Comparison of ENCODE assay signal across 9 mouse cellular contexts in the genomic region with DNA sequence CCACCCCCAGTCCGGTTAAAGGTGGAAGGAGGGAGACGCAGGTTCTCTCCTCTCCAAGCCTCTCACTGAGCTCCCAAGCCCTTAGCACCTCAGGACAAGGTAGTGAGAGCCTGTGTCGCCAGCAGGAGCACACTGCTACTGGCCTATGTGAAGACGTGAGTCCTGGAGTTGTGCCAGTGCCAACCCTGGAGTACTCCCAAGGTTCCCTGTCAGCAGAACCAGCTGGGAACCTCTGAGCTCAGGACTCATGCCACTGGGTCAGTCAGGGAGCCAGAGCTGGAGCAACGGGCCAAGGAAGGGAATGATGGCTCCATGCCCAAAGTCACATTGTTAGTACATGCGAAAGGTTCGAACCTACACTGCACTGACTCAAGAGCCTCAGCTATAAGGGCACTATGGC. TPM values are rescaled to one million over a fixed set of nuclear protein-coding genes. Genes with fewer than 3 reads are reported as not detected.
DNase-seq lines count a peak whose midpoint lies in the region.
"Had no signal": no experiment of that assay in that cellular context is flagged by ENCODE, and none has a peak within 500 bp of the region (broad histone marks: within the 10 kb centered on the region; RNA-seq: fewer than 3 reads in every experiment).

No protein-coding gene starts in this region.

- intact Hi-C loops in left cerebral cortex, postnatal 4 days (cut with DNase I) = no loop called here

- peak; percentile 38 for DNase-seq in left cerebral cortex, postnatal 4 days
- no peak for DNase-seq in left cerebral cortex, adult 18-20 months (ENCODE audit: low spot score in 2 of 2)
- peak; percentile 85 to 87 for DNase-seq in adrenal gland, postnatal 36 days
- DNase-seq in cerebellum, adult 9-11 months = peak; percentile 87
- DNase-seq in kidney, postnatal 14 days = peak; percentile 55
- no peak for DNase-seq in lung, postnatal 36 days
- no peak for DNase-seq in layer of hippocampus, adult 8-10 months (ENCODE audit: low spot score in 2 of 2)
- DNase-seq: liver, postnatal 0 days; right cerebral cortex, postnatal 25 days had no signal

RNA-seq across cellular contexts. Expression of a gene that starts 22.5 kb away (rescaled TPM):
- total RNA-seq in left cerebral cortex, postnatal 4 days (2021) = 100 to 1,000 TPM; 130 to 137 TPM
- 100 to 1,000 TPM; 192 to 206 TPM for total RNA-seq in left cerebral cortex, adult 18-20 months (2021)
- 10 to 100 TPM; 25.3 to 25.9 TPM for total RNA-seq in adrenal gland, postnatal 36 days (2021)
- 10 to 100 TPM; 87.3 to 96.2 (median 93.0) TPM for total RNA-seq in layer of hippocampus, adult 8-10 months (2022)

RNA-seq across cellular contexts. Expression of a gene that starts 49.3 kb away (rescaled TPM):
- total RNA-seq in left cerebral cortex, postnatal 4 days (2021) = 1 to 10 TPM; 6.8 to 8.6 TPM
- total RNA-seq in left cerebral cortex, adult 18-20 months (2021) = 10 to 100 TPM; 19.1 to 20.7 TPM
- 10 to 100 TPM; 33.0 to 45.8 TPM for total RNA-seq in adrenal gland, postnatal 36 days (2021)
- total RNA-seq in layer of hippocampus, adult 8-10 months (2022) = 10 to 100 TPM; 16.6 to 28.6 (median 20.2) TPM

Comparison
In these comparisons a context has a peak if more than half of its experiments do, and no peak if none do; other contexts are left out.
1. DNase-seq: peak in left cerebral cortex, postnatal 4 days (single experiment), adrenal gland, postnatal 36 days (2 of 2), cerebellum, adult 9-11 months (single experiment) and kidney, postnatal 14 days (single experiment); none in left cerebral cortex, adult 18-20 months (0 of 2), lung, postnatal 36 days (single experiment) and layer of hippocampus, adult 8-10 months (0 of 2).